Mouse (Mus musculus) v-Abl transformed pro-B cells (cell line): Measurements from ENCODE around the gene Smg6.

Source experiments
- in situ Hi-C, 2 experiments: fragments of 400-800 bp; cut with MboI; formaldehyde crosslinking; loops; one replicate each; pipeline ENCODE4 v1.15.1; 2025; ENCODE audit not compliant: unreplicated experiment in 2 of 2

Smg6 gene

GRCm38 (mm10) chr11:75161417-75162008 is 235.9 kb downstream of the Smg6 start:
- in situ Hi-C loops = no loop called here

GRCm38 (mm10) chr11:75162591-75163080 is 237.0 kb downstream of the Smg6 start:
- in situ Hi-C loops = no loop called here

- in situ Hi-C loops = no loop called here
These were observed 237.8 kb downstream of the Smg6 start for GRCm38 (mm10) chr11:75163379-75163778.

GRCm38 (mm10) chr11:75164051-75164450 is 238.4 kb downstream of the Smg6 start:
- in situ Hi-C loops = no loop called here

- in situ Hi-C loops = no loop called here
These were observed 239.1 kb downstream of the Smg6 start for GRCm38 (mm10) chr11:75164750-75165149.

- in situ Hi-C loops = no loop called here
These were observed 240.0 kb downstream of the Smg6 start for GRCm38 (mm10) chr11:75165441-75166192.

GRCm38 (mm10) chr11:75166193-75166842 is 240.7 kb downstream of the Smg6 start:
- in situ Hi-C loops = no loop called here

GRCm38 (mm10) chr11:75166861-75167642 is 241.4 kb downstream of the Smg6 start:
- in situ Hi-C loops = no loop called here

GRCm38 (mm10) chr11:75167643-75168589 is 242.3 kb downstream of the Smg6 start:
- in situ Hi-C loops = no loop called here

- in situ Hi-C loops = no loop called here
These were observed 243.2 kb downstream of the Smg6 start for GRCm38 (mm10) chr11:75168590-75169361.

GRCm38 (mm10) chr11:75169405-75170080 is 243.9 kb downstream of the Smg6 start, which contains the start of gene Hic1:
TSS of gene Hic1 (minus strand) at chr11:75169519.
- in situ Hi-C loops = loop anchor here (5.0 kb wide), 1 partner anchor 187 kb away; no protein-coding TSS in a partner anchor

GRCm38 (mm10) chr11:75170136-75170751 is 244.6 kb downstream of the Smg6 start:
- in situ Hi-C loops = loop anchor here (5.0 kb wide), 1 partner anchor 188 kb away; no protein-coding TSS in a partner anchor

- in situ Hi-C loops = loop anchor here (5.0 kb wide), 1 partner anchor 189 kb away; no protein-coding TSS in a partner anchor
These were observed 245.7 kb downstream of the Smg6 start for GRCm38 (mm10) chr11:75171186-75171865.

- in situ Hi-C loops = loop anchor here (5.0 kb wide), 1 partner anchor 190 kb away; no protein-coding TSS in a partner anchor
These were observed 246.8 kb downstream of the Smg6 start for GRCm38 (mm10) chr11:75172151-75173094.

- in situ Hi-C loops = loop anchor here (5.0 kb wide), 1 partner anchor 191 kb away; no protein-coding TSS in a partner anchor
These were observed 247.6 kb downstream of the Smg6 start for GRCm38 (mm10) chr11:75173095-75173798.
